Mouse (Mus musculus): ENCODE results near the gene Dnah5.

Gene Dnah5

GRCm38 (mm10) chr15:28203111-28204075 is at the start of gene Dnah5:
Gene Dnah5, plus strand, starts transcription at chr15:28203752.
- no peak for DNase-seq (ENCODE audit: low spot score)

- DNase-seq (ENCODE audit: low spot score): peak; percentile 85
Measured at GRCm38 (mm10) chr15:28154822-28155501, 48.6 kb upstream of the Dnah5 start.

- DNase-seq (ENCODE audit: low spot score): peak; percentile 41
Measured at GRCm38 (mm10) chr15:28158771-28159489, 44.6 kb upstream of the Dnah5 start.

GRCm38 (mm10) chr15:28162291-28162690 is 41.3 kb upstream of the Dnah5 start:
- no peak for DNase-seq (ENCODE audit: low spot score)

GRCm38 (mm10) chr15:28165234-28165633 is 38.3 kb upstream of the Dnah5 start:
- DNase-seq (ENCODE audit: low spot score): no peak

- no peak for DNase-seq (ENCODE audit: low spot score)
Measured at GRCm38 (mm10) chr15:28166090-28166489, 37.5 kb upstream of the Dnah5 start.

- DNase-seq (ENCODE audit: low spot score): no peak
Measured at GRCm38 (mm10) chr15:28178951-28179350, 24.6 kb upstream of the Dnah5 start.

- DNase-seq (ENCODE audit: low spot score): no peak
Measured at GRCm38 (mm10) chr15:28179556-28179955, 24.0 kb upstream of the Dnah5 start.

GRCm38 (mm10) chr15:28181862-28182261 is 21.7 kb upstream of the Dnah5 start:
- DNase-seq (ENCODE audit: low spot score): peak; percentile 85

GRCm38 (mm10) chr15:28182567-28182966 is 21.0 kb upstream of the Dnah5 start:
- no peak for DNase-seq (ENCODE audit: low spot score)

GRCm38 (mm10) chr15:28187472-28188360 is 15.8 kb upstream of the Dnah5 start:
- DNase-seq (ENCODE audit: low spot score): peak; percentile 84

- no peak for DNase-seq (ENCODE audit: low spot score)
Measured at GRCm38 (mm10) chr15:28188361-28189011, 15.1 kb upstream of the Dnah5 start.

GRCm38 (mm10) chr15:28189668-28190067 is 13.9 kb upstream of the Dnah5 start:
- DNase-seq (ENCODE audit: low spot score): no peak

GRCm38 (mm10) chr15:28198609-28199008 is 4.9 kb upstream of the Dnah5 start:
- no peak for DNase-seq (ENCODE audit: low spot score)

GRCm38 (mm10) chr15:28204626-28205025 is 1.1 kb downstream of the Dnah5 start:
- no peak for DNase-seq (ENCODE audit: low spot score)

- DNase-seq (ENCODE audit: low spot score): no peak
Measured at GRCm38 (mm10) chr15:28207545-28207944, 4.0 kb downstream of the Dnah5 start.

GRCm38 (mm10) chr15:28213057-28213456 is 9.5 kb downstream of the Dnah5 start:
- DNase-seq (ENCODE audit: low spot score): no peak

- peak; percentile 18 for DNase-seq (ENCODE audit: low spot score)
Measured at GRCm38 (mm10) chr15:28216358-28216757, 12.8 kb downstream of the Dnah5 start.

GRCm38 (mm10) chr15:28227316-28227715 is 23.8 kb downstream of the Dnah5 start:
- no peak for DNase-seq (ENCODE audit: low spot score)

GRCm38 (mm10) chr15:28260250-28260649 is 56.7 kb downstream of the Dnah5 start:
- no peak for DNase-seq (ENCODE audit: low spot score)

GRCm38 (mm10) chr15:28299438-28299837 is 95.9 kb downstream of the Dnah5 start:
- DNase-seq (ENCODE audit: low spot score): no peak
